Mouse (Mus musculus): ENCODE data around the gene Olfr453. TPM values are rescaled to one million over a fixed set of nuclear protein-coding genes. Genes with fewer than 3 reads are reported as not detected.
A peak's percentile ranks its signal among the peaks of the same experiment; 100 is the strongest.

The Olfr453 gene
- not detected in 2 replicates for total RNA-seq (2021)
- long read RNA-seq, result 0 reads

- DNase-seq, result no peak
These were observed at the start of gene Olfr453 for GRCm38 (mm10) chr6:42739071-42739470. TSS of gene Olfr453 (plus strand) at chr6:42739371.

- no peak for DNase-seq
These were observed 49.4 kb upstream of the Olfr453 start for GRCm38 (mm10) chr6:42689761-42690160.

- peak; percentile 82 for DNase-seq
These were observed 47.0 kb upstream of the Olfr453 start for GRCm38 (mm10) chr6:42692154-42692516.

GRCm38 (mm10) chr6:42692517-42693190, 46.5 kb upstream of the Olfr453 start:
- peak; percentile 85 for DNase-seq

GRCm38 (mm10) chr6:42709291-42710211, 29.6 kb upstream of the Olfr453 start, which contains the start of gene Tcaf1:
TSS of gene Tcaf1 (minus strand) at chr6:42710088.
- DNase-seq, result peak; percentile 82

GRCm38 (mm10) chr6:42714668-42715067, 24.5 kb upstream of the Olfr453 start:
- DNase-seq, result no peak

- peak; percentile 22 for DNase-seq
These were observed 21.2 kb upstream of the Olfr453 start for GRCm38 (mm10) chr6:42717973-42718372.

- no peak for DNase-seq
These were observed 3.1 kb downstream of the Olfr453 start for GRCm38 (mm10) chr6:42742303-42742702.

GRCm38 (mm10) chr6:42747846-42748245, 8.7 kb downstream of the Olfr453 start:
- DNase-seq, result no peak

- DNase-seq, result no peak
These were observed 16.9 kb downstream of the Olfr453 start, which contains the start of gene Olfr38 for GRCm38 (mm10) chr6:42756104-42756503. TSS of gene Olfr38 (plus strand) at chr6:42756404.

DNA sequence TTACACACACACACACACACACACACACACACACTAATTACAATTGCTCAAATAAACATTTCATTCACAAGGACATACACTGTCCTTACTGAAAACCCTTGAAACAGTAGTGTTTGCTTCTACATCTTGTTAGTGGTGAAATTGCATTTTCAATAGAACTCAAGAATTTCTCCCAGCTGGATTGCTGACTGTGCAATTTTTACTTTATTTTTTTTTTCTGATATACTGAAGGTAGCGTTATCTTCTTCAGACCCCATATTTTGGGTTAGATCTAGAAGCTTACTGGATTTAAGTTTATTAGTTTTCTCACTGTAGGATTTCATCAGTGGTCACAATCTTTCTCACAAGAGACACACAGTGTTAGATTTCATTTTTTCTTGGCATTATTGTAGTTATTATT, 37.9 kb downstream of the Olfr453 start:
- no peak for DNase-seq

GRCm38 (mm10) chr6:42784793-42785192, 45.6 kb downstream of the Olfr453 start, which contains the start of gene Olfr452:
TSS of gene Olfr452 (plus strand) at chr6:42785093.
- no peak for DNase-seq

GRCm38 (mm10) chr6:42790247-42790948, 51.2 kb downstream of the Olfr453 start:
- DNase-seq, result no peak

DNA sequence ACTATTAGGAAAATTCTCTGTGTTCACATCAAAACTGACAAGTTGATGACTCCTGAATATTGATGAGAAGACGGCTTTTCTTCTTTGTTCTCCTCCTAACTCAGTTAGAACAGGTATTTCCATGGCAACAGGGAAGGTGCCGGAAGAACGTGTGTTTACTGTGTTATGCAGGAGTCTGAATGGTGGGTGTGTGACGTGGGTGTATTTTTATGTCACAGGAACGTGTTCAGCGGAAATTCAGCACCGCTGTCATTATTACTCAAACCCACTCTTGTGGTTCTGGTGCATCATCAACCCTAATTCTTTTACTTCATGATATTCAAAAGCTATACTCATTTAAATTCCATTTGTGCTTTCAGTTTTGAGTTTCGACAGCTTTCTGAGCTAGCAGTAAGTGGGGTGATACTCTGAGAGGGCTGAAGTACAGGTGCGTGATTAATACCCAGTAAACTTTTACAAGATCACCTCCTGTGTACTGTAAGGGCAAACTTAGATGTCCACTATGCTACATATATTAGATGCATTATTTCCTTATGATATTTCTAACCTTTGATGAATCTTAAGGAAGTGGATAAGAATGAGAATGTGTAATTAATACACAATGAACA, 51.9 kb downstream of the Olfr453 start:
- no peak for DNase-seq

DNA sequence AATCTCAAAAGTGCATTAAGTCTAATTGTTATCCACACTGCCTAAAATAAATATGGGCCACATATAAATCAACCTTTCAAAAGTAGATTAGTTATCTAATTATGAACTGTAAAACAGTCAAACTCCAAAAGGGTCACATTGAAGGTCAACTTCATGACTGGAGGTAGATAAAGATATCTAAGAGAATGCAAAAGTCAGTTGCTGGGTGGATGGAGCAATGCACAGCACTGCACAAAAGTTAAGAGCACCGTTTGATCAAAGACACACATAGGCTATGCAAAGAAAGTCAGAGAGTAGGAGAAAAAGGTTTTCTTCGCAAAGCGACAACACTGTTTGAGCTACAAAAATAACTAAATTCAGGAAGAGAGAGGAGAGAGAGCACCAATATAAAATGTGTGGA, 55.8 kb downstream of the Olfr453 start:
- no peak for DNase-seq

Other genes with a start within 250 kb of the Olfr453 start
- not detected in 2 replicates for gene Olfr455, start 191.8 kb upstream of the Olfr453 start, total RNA-seq (2021)
- not detected in 2 replicates for gene Tcaf3, start 141.7 kb upstream of the Olfr453 start, total RNA-seq (2021)
- gene Tcaf2, start 94.1 kb upstream of the Olfr453 start, total RNA-seq (2021), result 10.5 and 12.2 TPM in 2 replicates
- gene Tcaf1, start 29.3 kb upstream of the Olfr453 start, total RNA-seq (2021), result 72.4 and 86.5 TPM in 2 replicates
- not detected in 2 replicates for gene Olfr38, start 17.0 kb downstream of the Olfr453 start, total RNA-seq (2021)
- not detected in 2 replicates for gene Olfr452, start 45.7 kb downstream of the Olfr453 start, total RNA-seq (2021)
- gene Olfr450, start 72.6 kb downstream of the Olfr453 start, total RNA-seq (2021), result not detected in 2 replicates
- gene Olfr449, start 95.0 kb downstream of the Olfr453 start, total RNA-seq (2021), result not detected in 2 replicates
- gene Olfr448, start 151.1 kb downstream of the Olfr453 start, total RNA-seq (2021), result not detected in 2 replicates
- gene Olfr447, start 169.5 kb downstream of the Olfr453 start, total RNA-seq (2021), result not detected in 2 replicates
- gene Olfr446, start 182.0 kb downstream of the Olfr453 start, total RNA-seq (2021), result not detected in 2 replicates
- gene Olfr444, start 209.7 kb downstream of the Olfr453 start, total RNA-seq (2021), result not detected in 2 replicates